Mouse (Mus musculus) C2C12 (cell line): ENCODE results near the gene Hoxd1.

ENCODE experiments used
- CTCF ChIP-seq: IDR thresholded peaks from one replicate; pipeline ENCODE4 v1.5.1; 2011; ENCODE audit not compliant: control insufficient read depth, insufficient read depth, insufficient read length
- MAX ChIP-seq: IDR thresholded peaks from one replicate; pipeline ENCODE4 v1.6.1; 2011; ENCODE audit warnings: mild to moderate bottlenecking, control low read depth
- MYOD1 ChIP-seq: IDR thresholded peaks from one replicate; pipeline ENCODE4 v1.6.1; 2011; ENCODE audit warnings: low read depth; ENCODE audit not compliant: control insufficient read depth, insufficient read length
- USF1 ChIP-seq: IDR thresholded peaks from one replicate; pipeline ENCODE4 v1.6.1; 2011; ENCODE audit warnings: low read depth, mild to moderate bottlenecking, control low read depth, moderate library complexity

DNA sequence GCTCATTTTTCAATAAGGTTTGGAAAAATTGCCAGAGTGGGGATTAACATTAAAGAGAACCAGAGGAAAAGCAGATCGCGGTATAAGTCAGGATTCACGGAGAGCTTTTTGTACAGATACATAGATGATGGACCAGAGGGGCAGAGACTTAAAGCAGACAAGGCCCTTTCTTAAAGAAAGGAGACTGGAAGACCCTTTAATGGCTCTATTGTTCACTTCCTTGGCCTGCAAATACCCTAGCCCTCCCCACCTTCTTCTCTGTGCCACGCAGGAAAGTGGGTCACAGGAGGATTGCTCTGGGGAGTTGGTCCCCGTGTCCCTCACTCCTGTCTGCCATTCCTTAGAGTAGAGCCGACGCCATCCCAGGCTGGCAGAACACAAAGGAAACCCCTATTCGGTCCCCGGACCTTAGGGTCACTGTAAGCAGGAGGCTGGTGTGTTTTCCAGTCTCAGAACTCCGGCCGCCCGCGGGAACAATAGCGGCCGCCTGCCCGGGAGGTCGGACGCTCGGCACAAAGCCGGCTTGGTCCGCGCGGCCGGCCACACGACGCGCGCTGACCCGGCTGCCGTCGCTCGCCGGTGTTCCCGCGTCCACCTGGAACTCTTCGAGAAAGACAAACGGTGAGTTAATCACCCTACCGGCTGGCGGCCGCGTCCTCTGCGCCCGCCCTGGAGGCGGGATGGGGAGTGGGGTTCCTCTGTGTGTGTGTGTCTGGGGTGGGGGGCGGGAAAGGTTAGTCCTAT, 10.2 kb upstream of the Hoxd1 start:
- TF ChIP-seq MAX (no peak), USF1 (no peak), MYOD1 (no peak), CTCF (no peak)
